Mouse (Mus musculus) E14TG2a.4 (cell line): ENCODE data around the gene Dnaja3.

Experiments
- CTCF ChIP-seq: conservative IDR thresholded peaks from 2 replicates; pipeline ENCODE4 v1.5.1; 2014; ENCODE audit warnings: low read length
- NANOG ChIP-seq: IDR thresholded peaks from 2 replicates; pipeline ENCODE4 v1.6.1; 2014; ENCODE audit warnings: borderline replicate concordance, low read length, mixed read lengths
- POU5F1 ChIP-seq: IDR thresholded peaks from 2 replicates; pipeline ENCODE4 v1.6.1; 2014; ENCODE audit warnings: low read length, borderline replicate concordance

DNA sequence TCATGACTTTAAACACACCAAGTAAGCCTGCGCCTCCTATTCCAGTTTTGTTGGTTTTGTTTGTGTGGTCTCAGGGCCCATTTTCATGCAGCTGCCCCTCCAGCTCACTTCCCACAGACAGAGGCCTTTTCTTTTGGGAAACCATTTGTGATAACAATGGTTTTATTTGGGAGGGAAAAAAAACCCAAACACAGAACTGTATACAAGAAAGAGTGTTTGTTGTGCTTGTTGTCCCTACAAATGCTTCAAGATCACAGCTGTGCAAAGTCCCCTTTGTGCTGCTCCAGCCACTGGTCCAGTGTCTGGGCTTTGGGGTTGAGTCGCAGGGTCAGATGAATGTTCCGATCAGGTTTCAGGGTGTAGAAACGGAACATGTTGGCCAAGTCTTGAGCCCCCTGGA lies 71.4 kb downstream of the Dnaja3 start:
- TF ChIP-seq CTCF (no peak), POU5F1 (no peak), NANOG (no peak)
